Mouse (Mus musculus) lung, embryonic 15.5 days (tissue): ENCODE measurements at regions not wholly inside any gene's neighbourhood (a gene's known extent, or its start where the extent isn't known, plus 50 kb on each side); places are given as distances from the start of the nearest gene placed in this dataset.

Source experiments
- ATAC-seq: fragments of 200-750 bp; cut with Nextera tagmentation; 2 replicates; pipeline ENCODE4 v1.8.0; 2017; ENCODE audit warnings: moderate number of reproducible peaks, borderline replicate concordance; ENCODE audit not compliant: low FRiP score, low TSS enrichment; ENCODE audit errors: extremely low read depth
- H3K27ac ChIP-seq: fragments of 300-500 bp; sonication (generic); 2 replicates; pipeline ENCODE4 v1.5.1; 2015; ENCODE audit warnings: moderate library complexity, mild to moderate bottlenecking, inconsistent platforms
- H3K27me3 ChIP-seq: fragments of 300-500 bp; sonication (generic); 2 replicates; pipeline ENCODE4 v1.6.1; 2015; ENCODE audit warnings: inconsistent platforms
- H3K36me3 ChIP-seq: fragments of 300-500 bp; sonication (generic); 2 replicates; pipeline ENCODE4 v1.6.1; 2015; ENCODE audit warnings: inconsistent platforms
- H3K4me1 ChIP-seq: fragments of 300-500 bp; sonication (generic); 2 replicates; pipeline ENCODE4 v1.6.1; 2015; ENCODE audit warnings: inconsistent platforms
- H3K4me2 ChIP-seq: fragments of 300-500 bp; sonication (generic); 2 replicates; pipeline ENCODE4 v1.6.1; 2015; ENCODE audit warnings: inconsistent platforms, mild to moderate bottlenecking, moderate library complexity
- H3K4me3 ChIP-seq: fragments of 300-500 bp; sonication (generic); 2 replicates; pipeline ENCODE4 v1.5.1; 2015; ENCODE audit warnings: mild to moderate bottlenecking, inconsistent platforms
- H3K9ac ChIP-seq: fragments of 300-500 bp; sonication (generic); 2 replicates; pipeline ENCODE4 v1.6.1; 2015; ENCODE audit warnings: inconsistent platforms
- H3K9me3 ChIP-seq: fragments of 300-500 bp; sonication (generic); 2 replicates; pipeline ENCODE4 v1.6.1; 2016; ENCODE audit warnings: inconsistent platforms
- WGBS: fragments of 180-500 bp; shearing (Covaris S2); methylation state at CpG from one replicate; pipeline ENCODE4 v1.1.7; 2015; 5-methylcytosine and 5-hydroxymethylcytosine counted together

GRCm38 (mm10) chr8:54330106-54330505 lies 199.3 kb upstream of the Asb5 start:
- Histone ChIP-seq H3K4me1 (no peaks in the 10 kb centered on the region), H3K27me3 (no peaks in the 10 kb centered on the region), H3K4me3 (no peak overlapping the region), H3K4me2 (no peak overlapping the region), H3K9ac (no peak overlapping the region), H3K27ac (no peak overlapping the region), H3K36me3 (no peaks in the 10 kb centered on the region), H3K9me3 (no peaks in the 10 kb centered on the region)
- ATAC-seq: no peak
- WGBS: 66% methylated on average over 1 of the region's 1 CpGs

GRCm38 (mm10) chr8:54331883-54332282 lies 197.5 kb upstream of the Asb5 start:
- Histone ChIP-seq H3K4me3 (no peak overlapping the region), H3K27ac (no peak overlapping the region), H3K9me3 (no peaks in the 10 kb centered on the region), H3K4me1 (no peaks in the 10 kb centered on the region), H3K4me2 (no peak overlapping the region), H3K9ac (no peak overlapping the region), H3K36me3 (no peaks in the 10 kb centered on the region), H3K27me3 (no peaks in the 10 kb centered on the region)
- 19% methylated on average over 1 of the region's 1 CpGs for WGBS
- no peak for ATAC-seq

DNA sequence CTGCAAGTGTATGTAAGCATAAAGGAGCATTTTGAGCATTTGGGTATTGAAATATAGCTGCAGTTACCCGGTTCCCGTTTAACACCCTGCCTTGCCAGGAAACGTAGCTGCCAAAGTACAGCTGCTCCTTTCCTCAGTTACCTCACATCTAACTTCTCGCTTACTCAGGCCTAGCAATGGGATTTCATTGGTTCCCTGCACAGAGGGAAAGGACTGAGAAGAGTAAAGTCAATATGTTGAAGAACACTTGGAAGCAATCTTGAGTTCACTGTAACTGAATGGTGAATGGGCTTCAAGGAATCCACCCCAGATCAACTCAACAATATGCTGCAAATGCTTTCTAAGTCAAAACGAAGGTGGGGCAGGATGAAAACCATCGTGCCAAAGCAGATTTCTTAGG lies 178.3 kb upstream of the Asb5 start:
- no peaks in the 10 kb centered on the region for H3K9me3 ChIP-seq
- no peaks in the 10 kb centered on the region for H3K36me3 ChIP-seq
- no peak overlapping the region for H3K4me3 ChIP-seq
- no peaks in the 10 kb centered on the region for H3K4me1 ChIP-seq
- H3K27ac ChIP-seq: no peak overlapping the region
- H3K4me2 ChIP-seq: no peak overlapping the region
- WGBS: 57% methylated on average over 6 of the region's 6 CpGs
- ATAC-seq: peak; percentile 62; the same call in 1 of the 2 replicates
- no peaks in the 10 kb centered on the region for H3K27me3 ChIP-seq
- no peak overlapping the region for H3K9ac ChIP-seq

DNA sequence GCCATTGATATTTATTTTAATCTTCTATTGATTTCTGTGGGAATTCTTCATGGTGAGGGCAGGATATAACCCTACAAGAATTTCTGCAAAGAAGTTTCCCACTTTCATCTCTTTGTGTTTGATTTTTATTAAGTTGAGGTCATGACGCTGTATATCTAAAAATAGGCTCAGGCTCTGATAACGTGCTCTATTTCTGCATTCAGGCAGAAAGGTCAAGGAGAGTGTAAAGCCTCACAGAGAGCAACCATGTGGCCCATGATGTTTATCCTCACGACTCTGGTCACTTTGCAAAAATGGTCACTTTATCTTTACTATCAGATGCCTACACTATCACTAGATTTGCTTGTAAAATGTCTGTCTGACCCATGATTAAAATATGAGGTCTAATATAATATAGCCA lies 167.7 kb upstream of the Asb5 start:
- H3K36me3 ChIP-seq: no peaks in the 10 kb centered on the region
- no peak overlapping the region for H3K27ac ChIP-seq
- H3K9ac ChIP-seq: no peak overlapping the region
- no peaks in the 10 kb centered on the region for H3K27me3 ChIP-seq
- 21% methylated on average over 3 of the region's 3 CpGs for WGBS
- no peaks in the 10 kb centered on the region for H3K9me3 ChIP-seq
- no peak for ATAC-seq
- no peak overlapping the region for H3K4me2 ChIP-seq
- H3K4me3 ChIP-seq: no peak overlapping the region
- H3K4me1 ChIP-seq: no peaks in the 10 kb centered on the region

DNA sequence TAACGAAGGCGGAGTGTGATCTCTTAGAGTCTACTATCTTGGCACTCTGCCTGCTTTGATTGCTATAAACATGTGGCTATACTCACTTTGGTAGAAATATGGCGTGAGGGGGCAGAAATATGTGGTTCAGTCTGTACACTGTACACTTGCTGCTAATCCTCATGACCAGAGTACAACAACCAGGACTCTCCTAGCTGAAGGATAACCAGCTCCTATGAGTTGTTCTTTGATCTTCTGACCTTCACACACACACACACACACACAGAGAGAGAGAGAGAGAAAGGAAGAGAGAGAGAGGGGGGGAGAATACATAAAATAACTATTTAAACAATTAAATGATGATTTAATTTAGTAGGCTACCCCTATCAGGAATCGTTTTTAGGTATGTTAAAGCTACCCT lies 158.9 kb upstream of the Asb5 start:
- 84% methylated on average over 4 of the region's 4 CpGs for WGBS
- no peaks in the 10 kb centered on the region for H3K4me1 ChIP-seq
- H3K27me3 ChIP-seq: no peaks in the 10 kb centered on the region

GRCm38 (mm10) chr8:54371073-54371472 lies 158.3 kb upstream of the Asb5 start:
- Histone ChIP-seq H3K27ac (no peak overlapping the region), H3K36me3 (no peaks in the 10 kb centered on the region), H3K9me3 (no peaks in the 10 kb centered on the region), H3K4me3 (no peak overlapping the region), H3K4me2 (no peak overlapping the region), H3K27me3 (no peaks in the 10 kb centered on the region), H3K9ac (no peak overlapping the region), H3K4me1 (no peaks in the 10 kb centered on the region)
- 23% methylated on average over 2 of the region's 2 CpGs for WGBS
- no peak for ATAC-seq

More for the DNA sequence above, 158.9 kb upstream of the Asb5 start:
- H3K9ac ChIP-seq: no peak overlapping the region
- H3K36me3 ChIP-seq: no peaks in the 10 kb centered on the region
- ATAC-seq: no peak
- H3K27ac ChIP-seq: no peak overlapping the region
- no peaks in the 10 kb centered on the region for H3K9me3 ChIP-seq
- H3K4me2 ChIP-seq: no peak overlapping the region
- H3K4me3 ChIP-seq: no peak overlapping the region

DNA sequence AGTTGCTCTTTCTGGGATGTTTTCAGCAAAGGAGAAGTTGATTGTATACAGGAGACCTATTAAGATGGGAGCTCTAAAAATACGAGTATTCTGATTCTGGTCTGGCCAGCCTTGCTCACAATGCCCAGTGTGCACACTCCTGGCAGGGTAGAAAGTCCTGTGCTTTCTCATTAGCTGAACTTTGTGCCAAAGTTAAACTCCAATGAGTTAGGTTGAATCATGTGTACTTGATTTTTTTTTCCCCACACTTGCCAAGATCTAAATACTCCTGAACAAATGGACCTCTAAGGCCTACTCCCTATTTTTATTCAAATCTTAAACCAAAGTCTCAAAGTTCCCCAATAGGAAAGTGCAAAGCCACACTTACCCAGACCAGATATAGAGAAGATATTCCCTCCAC lies 156.5 kb upstream of the Asb5 start:
- WGBS: 74% methylated on average over 1 of the region's 1 CpGs
- H3K27ac ChIP-seq: no peak overlapping the region

DNA sequence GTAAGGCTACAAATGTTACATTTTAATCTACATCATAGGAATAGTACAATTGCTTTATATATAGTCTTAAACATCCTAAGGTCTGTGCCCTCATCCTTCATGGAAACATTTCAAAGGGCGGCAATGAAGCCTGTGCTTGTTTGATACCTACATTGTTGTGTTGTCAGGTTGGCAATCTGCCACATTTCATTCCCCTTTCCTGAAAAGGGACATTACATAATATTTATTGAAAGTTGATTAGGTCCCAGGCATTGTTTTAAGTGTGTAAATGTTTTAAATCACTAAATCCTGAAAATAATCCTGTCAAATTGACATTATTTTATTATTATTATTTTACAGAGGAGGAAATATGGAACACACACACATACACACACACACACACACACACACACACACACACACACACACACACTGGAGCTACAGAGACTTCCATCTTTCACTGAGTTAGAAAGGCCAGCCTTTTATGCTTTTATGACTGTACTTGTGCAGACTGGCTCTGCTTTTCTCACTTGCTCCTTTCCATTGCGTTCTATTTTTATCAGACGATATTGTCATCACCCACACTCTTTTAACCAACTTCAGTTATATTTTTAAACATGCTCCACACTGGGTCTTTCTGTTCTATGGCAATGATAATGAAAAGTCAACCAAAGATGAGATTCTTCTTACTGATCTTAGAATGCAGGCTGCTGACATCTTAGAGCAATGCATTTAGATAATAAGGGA lies 153.8 kb upstream of the Asb5 start:
- Histone ChIP-seq H3K27me3 (no peaks in the 10 kb centered on the region), H3K9me3 (no peaks in the 10 kb centered on the region), H3K36me3 (no peaks in the 10 kb centered on the region), H3K9ac (no peak overlapping the region), H3K27ac (no peak overlapping the region), H3K4me2 (no peak overlapping the region), H3K4me1 (no peaks in the 10 kb centered on the region), H3K4me3 (no peak overlapping the region)
- 65% methylated on average over 3 of the region's 3 CpGs for WGBS
- no peak for ATAC-seq

More for the DNA sequence above, 156.5 kb upstream of the Asb5 start:
- Histone ChIP-seq H3K4me2 (no peak overlapping the region), H3K36me3 (no peaks in the 10 kb centered on the region), H3K4me1 (no peaks in the 10 kb centered on the region), H3K27me3 (no peaks in the 10 kb centered on the region), H3K9me3 (no peaks in the 10 kb centered on the region), H3K9ac (no peak overlapping the region), H3K4me3 (no peak overlapping the region)
- ATAC-seq: no peak

DNA sequence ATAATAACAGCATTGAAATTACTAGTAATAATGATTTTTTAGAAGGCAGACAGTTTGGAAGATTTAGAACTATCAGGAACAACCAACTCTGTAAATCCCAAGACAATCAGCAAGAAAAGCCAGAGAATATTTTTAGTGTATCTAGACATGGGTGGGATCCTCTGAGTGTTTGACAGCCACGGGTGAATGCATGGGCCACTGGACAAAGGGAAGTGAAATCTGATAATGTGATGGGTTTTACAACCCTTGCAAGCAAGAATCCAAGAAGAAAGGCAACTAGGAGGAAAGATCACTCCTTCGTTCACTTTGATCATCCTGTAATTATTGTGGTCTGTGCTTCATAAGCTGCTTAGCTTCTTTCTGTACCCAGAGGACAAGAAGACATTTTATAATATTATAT lies 149.2 kb upstream of the Asb5 start:
- no peak for ATAC-seq
- Histone ChIP-seq H3K27ac (no peak overlapping the region), H3K4me1 (no peaks in the 10 kb centered on the region), H3K4me2 (no peak overlapping the region), H3K9me3 (no peaks in the 10 kb centered on the region), H3K36me3 (no peaks in the 10 kb centered on the region), H3K27me3 (no peaks in the 10 kb centered on the region), H3K9ac (no peak overlapping the region), H3K4me3 (no peak overlapping the region)
- 52% methylated on average over 2 of the region's 2 CpGs for WGBS

DNA sequence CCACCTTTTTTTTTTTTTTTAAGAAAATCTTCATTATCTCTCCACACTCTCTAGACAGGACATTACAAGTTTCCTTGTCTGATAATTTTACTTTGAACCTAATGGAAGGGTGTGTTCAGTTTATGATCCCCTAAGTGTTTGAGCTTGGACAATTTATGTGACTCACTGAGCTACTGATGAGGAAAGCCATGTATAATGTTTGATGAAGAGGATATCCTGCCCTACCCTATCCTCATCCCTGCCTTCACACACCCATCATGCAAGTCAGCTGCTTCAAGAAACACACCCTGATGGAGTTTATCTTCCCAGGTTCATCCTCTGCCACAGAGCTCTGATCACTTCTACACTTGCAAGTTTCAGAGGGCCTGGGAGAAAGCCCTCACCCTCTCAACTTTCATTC lies 136.5 kb upstream of the Asb5 start:
- Histone ChIP-seq H3K36me3 (no peaks in the 10 kb centered on the region), H3K27ac (no peak overlapping the region), H3K9me3 (no peaks in the 10 kb centered on the region), H3K4me1 (no peaks in the 10 kb centered on the region), H3K9ac (no peak overlapping the region), H3K4me2 (no peak overlapping the region), H3K4me3 (no peak overlapping the region), H3K27me3 (no peaks in the 10 kb centered on the region)
- no peak; the same call in 1 of the 2 replicates for ATAC-seq

- ATAC-seq: peak; percentile 49; the same call in 1 of the 2 replicates
- no peak overlapping the region for H3K4me3 ChIP-seq
- H3K9me3 ChIP-seq: no peaks in the 10 kb centered on the region
- H3K9ac ChIP-seq: no peak overlapping the region
- no peak overlapping the region for H3K27ac ChIP-seq
- H3K27me3 ChIP-seq: no peaks in the 10 kb centered on the region
- no peaks in the 10 kb centered on the region for H3K36me3 ChIP-seq
- no peaks in the 10 kb centered on the region for H3K4me1 ChIP-seq
- 51% methylated on average over 12 of the region's 12 CpGs for WGBS
- H3K4me2 ChIP-seq: no peak overlapping the region
These were observed 135.7 kb upstream of the Asb5 start for GRCm38 (mm10) chr8:54393466-54394197.

GRCm38 (mm10) chr8:54405723-54406122 lies 123.7 kb upstream of the Asb5 start:
- 80% methylated on average over 2 of the region's 2 CpGs for WGBS
- Histone ChIP-seq H3K27ac (no peak overlapping the region), H3K9me3 (no peaks in the 10 kb centered on the region), H3K4me1 (no peaks in the 10 kb centered on the region), H3K4me3 (no peak overlapping the region), H3K27me3 (no peaks in the 10 kb centered on the region), H3K36me3 (no peaks in the 10 kb centered on the region), H3K4me2 (no peak overlapping the region), H3K9ac (no peak overlapping the region)
- no peak for ATAC-seq
